Mouse (Mus musculus): ENCODE measurements around the gene Ccne1. TPM values are rescaled to one million over a fixed set of nuclear protein-coding genes. Genes with fewer than 3 reads are reported as not detected.

The Ccne1 gene
- total and polyA plus RNA-seq, 3 experiments, result 53.1 to 321 (median 78.0) TPM

DNA sequence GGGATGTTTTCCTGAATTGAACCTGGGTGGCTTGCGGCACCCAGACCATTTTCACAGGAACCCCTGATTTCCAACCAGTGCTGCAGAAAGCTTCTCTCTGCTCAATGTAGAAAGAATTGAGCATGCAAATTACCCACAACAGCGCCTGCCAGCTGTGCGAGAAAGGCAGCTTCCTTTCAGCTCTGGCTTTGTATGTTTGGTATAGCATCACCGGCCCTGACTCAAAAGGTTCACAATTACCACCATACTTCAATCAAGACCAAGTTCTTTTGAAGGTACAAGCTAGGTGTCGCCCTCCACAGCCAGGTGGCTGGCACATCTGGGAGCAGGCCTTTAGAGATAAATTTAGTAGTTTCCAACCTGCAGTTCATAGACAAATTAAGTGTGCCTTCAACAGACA lies 3.2 kb downstream of the Ccne1 start:
- H3K4me3 ChIP-seq (ENCODE audit: control insufficient read depth in 1 of 2, insufficient read depth in 1 of 2, low read depth in 2 of 2, low read length in 2 of 2), result no peak overlapping the region
- H3K27ac ChIP-seq (ENCODE audit: control insufficient read depth, low read depth, low read length), result no peak overlapping the region
- H3K9me3 ChIP-seq (replicated peaks; ENCODE audit: insufficient read depth, low read length), result no peaks in the 10 kb centered on the region
- DNase-seq (ENCODE audit: low read depth, low spot score), result no peak
- peaks cover 5 to 23% of the 10 kb centered on the region in 2 experiments for H3K36me3 ChIP-seq (ENCODE audit: control insufficient read depth in 1 of 2, insufficient read depth in 2 of 2, low read length in 2 of 2)
- H3K9ac ChIP-seq (ENCODE audit: control insufficient read depth, low read depth, low read length, poor library complexity, severe bottlenecking), result no peak overlapping the region
- peaks cover 12% of the 10 kb centered on the region for H3K79me2 ChIP-seq (ENCODE audit: control insufficient read depth, insufficient read depth, low read length, poor library complexity)
- no peak for TF ChIP-seq EP300 (IDR thresholded peaks at IDR 0.05; ENCODE audit: low read depth in 1 of 2, low read length in 2 of 2)
- TF ChIP-seq UBTF (IDR thresholded peaks at IDR 0.05; ENCODE audit: borderline replicate concordance, insufficient read depth, low read depth, low read length), result no peak
- TF ChIP-seq GATA1 (IDR thresholded peaks at IDR 0.05; ENCODE audit: low read depth, low read length), result no peak
- TF ChIP-seq E2F4 (IDR thresholded peaks at IDR 0.05; ENCODE audit: borderline replicate concordance, low read depth, low read length), result no peak
- no peak for TF ChIP-seq JUND (IDR thresholded peaks at IDR 0.05; ENCODE audit: low read depth, low read length)
- TF ChIP-seq USF2 (IDR thresholded peaks at IDR 0.05; ENCODE audit: borderline replicate concordance in 1 of 2, insufficient read depth in 1 of 2, low read depth in 1 of 2, low read length in 2 of 2), result no peak
- TF ChIP-seq ZC3H11A (IDR thresholded peaks at IDR 0.05; ENCODE audit: low read depth, low read length), result no peak
- no peaks in the 10 kb centered on the region for H3K27me3 ChIP-seq (ENCODE audit: control insufficient read depth in 1 of 2, insufficient read depth in 2 of 2, low read length in 2 of 2)
- H3K4me1 ChIP-seq (ENCODE audit: control insufficient read depth in 1 of 2, insufficient read depth in 2 of 2, low read length in 2 of 2), result peaks cover 4 to 20% of the 10 kb centered on the region in 2 experiments; a peak in 3 of 4 replicates

DNA sequence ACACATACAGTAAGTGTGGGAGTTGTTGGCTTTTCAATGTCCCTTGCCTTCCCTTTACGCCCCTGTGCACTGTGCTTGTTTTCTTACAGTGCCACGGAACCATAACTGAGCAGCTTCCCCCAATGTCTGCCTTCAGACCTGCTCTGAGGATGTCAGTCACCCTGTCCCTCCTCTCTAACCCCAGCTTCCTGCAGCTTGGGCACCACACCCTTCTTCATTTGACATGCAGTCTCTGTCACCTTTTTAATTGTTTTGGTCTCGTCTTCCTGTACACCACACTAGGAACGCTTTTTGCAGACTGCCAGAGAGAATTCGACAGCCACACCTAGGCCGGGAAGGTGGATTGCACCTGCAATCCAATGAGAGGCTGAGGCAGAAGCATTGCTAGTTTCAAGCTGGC lies 13.0 kb downstream of the Ccne1 start:
- H3K36me3 ChIP-seq (ENCODE audit: control insufficient read depth in 1 of 2, insufficient read depth in 2 of 2, low read length in 2 of 2), result peaks cover 0 to 5% of the 10 kb centered on the region in 2 experiments; a peak in 1 of 4 replicates
- no peaks in the 10 kb centered on the region for H3K79me2 ChIP-seq (ENCODE audit: control insufficient read depth, insufficient read depth, low read length, poor library complexity)
- H3K4me3 ChIP-seq (ENCODE audit: control insufficient read depth in 1 of 2, insufficient read depth in 1 of 2, low read depth in 2 of 2, low read length in 2 of 2), result no peak overlapping the region
- H3K4me1 ChIP-seq (ENCODE audit: control insufficient read depth in 1 of 2, insufficient read depth in 2 of 2, low read length in 2 of 2), result peaks cover 0 to 11% of the 10 kb centered on the region in 2 experiments; a peak in 2 of 4 replicates
- no peak for DNase-seq (ENCODE audit: low read depth, low spot score)
- no peak overlapping the region for H3K9ac ChIP-seq (ENCODE audit: control insufficient read depth, low read depth, low read length, poor library complexity, severe bottlenecking)
- no peaks in the 10 kb centered on the region for H3K27me3 ChIP-seq (ENCODE audit: control insufficient read depth in 1 of 2, insufficient read depth in 2 of 2, low read length in 2 of 2)
- no peak for TF ChIP-seq SIN3A (IDR thresholded peaks at IDR 0.05; ENCODE audit: low read length)
- TF ChIP-seq JUND (IDR thresholded peaks at IDR 0.05; ENCODE audit: low read depth, low read length), result no peak
- TF ChIP-seq ZMIZ1 (IDR thresholded peaks at IDR 0.05; ENCODE audit: low read depth, low read length), result no peak
- no peak for TF ChIP-seq CHD2 (IDR thresholded peaks at IDR 0.05; ENCODE audit: low read length)
- TF ChIP-seq MAFK (IDR thresholded peaks at IDR 0.05; ENCODE audit: borderline replicate concordance, low read depth, low read length), result no peak
- TF ChIP-seq ETS1 (IDR thresholded peaks at IDR 0.05; ENCODE audit: low read depth, low read length), result no peak
- no peak for TF ChIP-seq CTCF (IDR thresholded peaks at IDR 0.05 in 2 of 3, conservative IDR thresholded peaks at IDR 0.05 in 1 of 3; ENCODE audit: control insufficient read depth in 1 of 3, insufficient read depth in 1 of 3, low read depth in 2 of 3, low read length in 3 of 3, poor library complexity in 1 of 3, severe bottlenecking in 1 of 3)
- no peak overlapping the region for H3K27ac ChIP-seq (ENCODE audit: control insufficient read depth, low read depth, low read length)
- H3K9me3 ChIP-seq (replicated peaks; ENCODE audit: insufficient read depth, low read length), result no peaks in the 10 kb centered on the region

GRCm38 (mm10) chr7:38093101-38093500 lies 14.2 kb downstream of the Ccne1 start:
- Histone ChIP-seq H3K27ac (ENCODE audit: control insufficient read depth, low read depth, low read length) (no peak overlapping the region), H3K27me3 (ENCODE audit: control insufficient read depth in 1 of 2, insufficient read depth in 2 of 2, low read length in 2 of 2) (no peaks in the 10 kb centered on the region), H3K4me3 (ENCODE audit: control insufficient read depth in 1 of 2, insufficient read depth in 1 of 2, low read depth in 2 of 2, low read length in 2 of 2) (no peak overlapping the region), H3K4me1 (ENCODE audit: control insufficient read depth in 1 of 2, insufficient read depth in 2 of 2, low read length in 2 of 2) (peaks cover 0 to 15% of the 10 kb centered on the region in 2 experiments; a peak in 2 of 4 replicates), H3K36me3 (ENCODE audit: control insufficient read depth in 1 of 2, insufficient read depth in 2 of 2, low read length in 2 of 2) (no peaks in the 10 kb centered on the region; a peak in 1 of 4 replicates), H3K9ac (ENCODE audit: control insufficient read depth, low read depth, low read length, poor library complexity, severe bottlenecking) (no peak overlapping the region), H3K9me3 (replicated peaks; ENCODE audit: insufficient read depth, low read length) (no peaks in the 10 kb centered on the region), H3K79me2 (ENCODE audit: control insufficient read depth, insufficient read depth, low read length, poor library complexity) (no peaks in the 10 kb centered on the region)
- DNase-seq (ENCODE audit: low read depth, low spot score), result peak; percentile 20
- TF ChIP-seq NRF1 (IDR thresholded peaks at IDR 0.05; ENCODE audit: insufficient read depth, low read depth, low read length, poor library complexity, severe bottlenecking), result no peak
- TF ChIP-seq EP300 (IDR thresholded peaks at IDR 0.05; ENCODE audit: low read depth in 1 of 2, low read length in 2 of 2), result no peak

Data from MEL (cell line).